Mouse (Mus musculus) stomach, embryonic 16.5 days (tissue): ENCODE data around the gene Rfx7. TPM values are rescaled to one million over a fixed set of nuclear protein-coding genes. Genes with fewer than 3 reads are reported as not detected.

Experiments
- ATAC-seq: fragments of 200-750 bp; cut with Nextera tagmentation; 2 replicates; pipeline ENCODE4 v1.8.0; 2017; ENCODE audit warnings: moderate number of reproducible peaks, moderate TSS enrichment; ENCODE audit not compliant: insufficient read depth, low FRiP score
- H3K27ac ChIP-seq: fragments of 300-500 bp; sonication (generic); 2 replicates; pipeline ENCODE4 v1.5.1; 2014; ENCODE audit warnings: low read length
- H3K27me3 ChIP-seq: fragments of 300-500 bp; sonication (generic); 2 replicates; pipeline ENCODE4 v1.6.1; 2014; ENCODE audit warnings: low read length, control low read depth, mixed read lengths; ENCODE audit not compliant: control insufficient read depth, insufficient read depth
- H3K36me3 ChIP-seq: fragments of 300-500 bp; sonication (generic); 2 replicates; pipeline ENCODE4 v1.6.1; 2014; ENCODE audit warnings: low read length; ENCODE audit not compliant: control insufficient read depth, insufficient read depth
- H3K4me1 ChIP-seq: fragments of 300-500 bp; sonication (generic); 2 replicates; pipeline ENCODE4 v1.6.1; 2014; ENCODE audit warnings: low read length, control low read depth, mixed read lengths; ENCODE audit not compliant: control insufficient read depth, insufficient read depth
- H3K4me2 ChIP-seq: fragments of 300-500 bp; sonication (generic); 2 replicates; pipeline ENCODE4 v1.6.1; 2014; ENCODE audit warnings: low read depth, low read length, mixed read lengths
- H3K4me3 ChIP-seq: fragments of 300-500 bp; sonication (generic); replicated peaks from 2 replicates; pipeline ENCODE4 v1.5.1; 2014; ENCODE audit warnings: mild to moderate bottlenecking, low read length
- H3K9ac ChIP-seq: fragments of 300-500 bp; sonication (generic); 2 replicates; pipeline ENCODE4 v1.6.1; 2014; ENCODE audit warnings: low read length
- H3K9me3 ChIP-seq: fragments of 300-500 bp; sonication (generic); replicated peaks from 2 replicates; pipeline ENCODE4 v1.6.1; 2016; ENCODE audit warnings: low read length, control low read depth; ENCODE audit not compliant: control insufficient read depth
- WGBS: fragments of 180-500 bp; shearing (Covaris S2); extraction: QIAGEN DNeasy Blood & Tissue Kit; methylation state at CpG from one replicate; pipeline ENCODE4 v1.1.7; 2014; 5-methylcytosine and 5-hydroxymethylcytosine counted together
- polyA plus RNA-seq: library from polyadenylated mRNA; unstranded; fragments of >200 nt; fragmentation: Nextera tagmentation; extraction: Ambion mirVana; gene quantifications from 2 replicates; pipeline ENCODE4 v1.2.1, GENCODE M21; 2015

Rfx7 gene
- polyA plus RNA-seq, 1 experiment from 2014 or later: 8.8 TPM

DNA sequence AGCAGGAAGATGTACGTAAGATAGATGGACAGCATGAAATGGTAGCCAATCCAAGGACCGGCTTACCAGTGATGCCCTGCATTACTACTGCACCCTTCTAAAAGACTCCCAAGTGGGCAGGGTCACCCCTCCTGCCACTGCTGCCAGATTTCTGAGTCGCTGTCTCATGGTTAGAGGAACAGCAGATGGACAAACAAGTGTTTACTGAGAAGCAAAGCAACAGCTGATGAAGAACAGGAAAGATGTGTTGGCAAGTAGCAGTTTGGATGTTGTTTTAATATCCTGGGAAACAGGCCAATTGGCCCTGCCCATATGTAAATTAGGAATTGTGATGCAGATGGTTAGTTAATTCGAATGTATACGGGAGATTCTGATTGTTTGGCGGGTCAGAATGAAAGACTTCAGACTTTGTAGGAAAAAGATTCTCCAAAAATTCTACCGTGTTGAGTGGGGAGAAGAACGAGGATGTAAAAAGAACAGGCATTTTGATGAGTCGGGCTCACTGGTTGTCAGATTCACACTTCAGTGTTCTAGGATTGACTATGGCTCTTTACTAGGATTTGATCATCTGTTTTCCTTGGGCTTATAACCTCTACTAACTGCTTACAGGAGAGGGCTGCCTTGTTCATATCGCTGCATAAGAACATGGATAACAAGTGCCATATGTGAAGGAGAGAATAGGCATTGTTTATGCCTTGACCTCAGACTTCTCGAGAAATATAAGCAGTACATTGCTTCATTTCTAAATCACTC is 19.6 kb upstream of the Rfx7 start:
- Histone ChIP-seq H3K27ac (no peak overlapping the region), H3K9ac (no peak overlapping the region), H3K4me2 (no peak overlapping the region), H3K27me3 (no peaks in the 10 kb centered on the region), H3K9me3 (no peaks in the 10 kb centered on the region), H3K4me3 (no peak overlapping the region), H3K36me3 (no peaks in the 10 kb centered on the region), H3K4me1 (no peaks in the 10 kb centered on the region)
- WGBS: 57% methylated on average over 11 of the region's 11 CpGs
- no peak for ATAC-seq

- Histone ChIP-seq H3K36me3 (no peaks in the 10 kb centered on the region), H3K4me1 (no peaks in the 10 kb centered on the region), H3K4me3 (no peak overlapping the region), H3K9ac (no peak overlapping the region), H3K9me3 (no peaks in the 10 kb centered on the region), H3K4me2 (no peak overlapping the region), H3K27ac (no peak overlapping the region), H3K27me3 (no peaks in the 10 kb centered on the region)
- no peak for ATAC-seq
Observed at GRCm38 (mm10) chr9:72515366-72515765, 16.7 kb upstream of the Rfx7 start.

GRCm38 (mm10) chr9:72519246-72519645 is 12.8 kb upstream of the Rfx7 start:
- H3K9me3 ChIP-seq: no peaks in the 10 kb centered on the region
- H3K27ac ChIP-seq: no peak overlapping the region
- H3K27me3 ChIP-seq: no peaks in the 10 kb centered on the region
- H3K9ac ChIP-seq: no peak overlapping the region
- no peaks in the 10 kb centered on the region for H3K36me3 ChIP-seq
- H3K4me2 ChIP-seq: no peak overlapping the region
- no peak overlapping the region for H3K4me3 ChIP-seq
- no peak for ATAC-seq
- no peaks in the 10 kb centered on the region for H3K4me1 ChIP-seq

DNA sequence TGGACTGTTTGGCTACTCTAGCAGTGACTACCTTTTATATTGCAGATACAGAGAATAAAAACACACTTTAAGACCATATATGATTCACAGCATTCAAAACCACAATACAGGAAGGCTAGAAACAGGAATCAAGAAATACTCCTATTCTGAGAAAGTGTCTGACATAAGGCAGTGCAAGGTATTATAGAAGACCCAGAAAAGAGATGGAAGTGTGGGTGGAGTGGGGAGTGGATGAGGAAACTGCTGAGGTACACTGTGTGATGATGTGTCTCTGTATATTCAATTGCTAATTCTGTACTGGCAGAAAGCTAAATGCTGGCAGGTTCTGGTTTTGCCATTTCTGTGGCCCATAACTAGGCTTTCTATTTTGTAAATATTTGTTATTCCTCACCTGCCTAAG is 11.2 kb upstream of the Rfx7 start:
- H3K27me3 ChIP-seq: no peaks in the 10 kb centered on the region
- no peak overlapping the region for H3K9ac ChIP-seq
- no peak for ATAC-seq
- H3K4me3 ChIP-seq: no peak overlapping the region
- H3K4me1 ChIP-seq: no peaks in the 10 kb centered on the region
- H3K4me2 ChIP-seq: no peak overlapping the region
- no peaks in the 10 kb centered on the region for H3K9me3 ChIP-seq
- no peak overlapping the region for H3K27ac ChIP-seq
- H3K36me3 ChIP-seq: no peaks in the 10 kb centered on the region

DNA sequence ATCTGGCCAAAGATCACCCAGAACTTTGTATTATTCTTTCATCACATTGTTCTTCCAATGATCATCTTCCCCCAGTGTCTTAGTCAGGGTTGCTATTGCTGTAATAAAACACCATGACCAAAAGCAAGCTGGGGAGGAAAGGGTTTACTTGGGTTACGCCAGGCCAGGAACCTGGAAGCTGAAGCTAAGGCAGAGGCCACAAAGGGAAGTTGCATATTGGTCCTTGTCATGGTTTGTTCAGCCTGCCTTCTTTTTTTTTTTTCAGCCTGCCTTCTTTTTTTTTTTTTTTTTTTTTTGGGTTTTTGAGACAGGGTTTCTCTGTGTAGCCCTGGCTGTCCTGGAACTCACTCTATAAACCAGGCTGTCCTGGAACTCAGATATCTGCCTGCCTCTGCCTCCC is 5.9 kb upstream of the Rfx7 start:
- WGBS: 76% methylated on average over 1 of the region's 1 CpGs
- Histone ChIP-seq H3K27ac (no peak overlapping the region), H3K4me3 (no peak overlapping the region), H3K9me3 (no peaks in the 10 kb centered on the region), H3K36me3 (no peaks in the 10 kb centered on the region), H3K9ac (no peak overlapping the region), H3K27me3 (no peaks in the 10 kb centered on the region), H3K4me2 (no peak overlapping the region), H3K4me1 (peaks cover 6% of the 10 kb centered on the region)
- ATAC-seq: no peak

DNA sequence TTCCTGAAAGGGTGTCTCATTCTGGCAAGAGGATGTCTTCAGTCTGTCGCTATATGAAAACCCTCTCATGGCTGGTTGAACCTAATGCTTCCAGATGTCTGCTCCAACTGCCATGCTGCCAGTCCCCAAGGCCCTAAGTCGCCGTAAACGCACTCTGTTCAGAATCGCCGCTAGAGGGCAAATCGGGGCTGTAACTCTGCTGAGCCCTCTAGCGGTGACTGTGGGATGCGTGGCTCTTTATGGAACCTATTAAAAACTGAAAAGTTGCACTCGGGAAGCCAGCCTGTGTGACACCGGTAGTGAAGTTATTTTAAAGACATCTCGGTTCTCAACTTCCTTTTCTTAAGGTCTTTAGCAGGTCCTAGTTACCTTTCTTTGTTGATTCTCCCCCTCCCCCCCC is 1.8 kb upstream of the Rfx7 start:
- H3K27ac ChIP-seq: peak overlapping the region; percentile 97
- 1% methylated on average over 12 of the region's 12 CpGs for WGBS
- H3K36me3 ChIP-seq: no peaks in the 10 kb centered on the region
- H3K4me2 ChIP-seq: peak overlapping the region; percentile 73
- H3K4me3 ChIP-seq: no peak overlapping the region
- 0 out of 2 replicates have a peak overlapping the region, but pooled peaks have one; percentile 13 for H3K9ac ChIP-seq
- H3K27me3 ChIP-seq: no peaks in the 10 kb centered on the region
- H3K9me3 ChIP-seq: no peaks in the 10 kb centered on the region
- no peak for ATAC-seq
- peaks cover 8% of the 10 kb centered on the region for H3K4me1 ChIP-seq

DNA sequence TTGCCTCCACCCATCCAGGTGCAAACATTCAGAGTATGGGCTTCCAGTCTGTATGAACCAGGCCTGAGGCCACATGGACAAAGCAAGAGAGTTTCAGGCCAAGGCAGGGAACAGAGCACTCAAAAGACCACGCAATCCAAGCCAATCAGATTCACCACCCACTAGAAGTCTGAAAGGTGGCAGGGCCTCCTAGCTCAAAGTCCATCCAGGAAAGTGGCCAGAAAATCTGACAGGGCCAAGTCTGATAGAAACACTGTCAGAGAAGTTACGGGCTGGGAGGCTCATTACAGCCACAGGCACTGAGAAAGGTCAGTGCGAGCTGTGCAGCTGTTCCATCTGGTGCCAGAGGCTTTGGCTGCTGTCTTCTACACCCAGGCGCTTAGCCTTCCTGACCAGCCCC is 1.2 kb upstream of the Rfx7 start:
- Histone ChIP-seq H3K4me2 (peak overlapping the region; percentile 73), H3K27me3 (no peaks in the 10 kb centered on the region), H3K4me1 (peaks cover 8% of the 10 kb centered on the region), H3K36me3 (no peaks in the 10 kb centered on the region), H3K9ac (peak overlapping the region; percentile 99), H3K27ac (peak overlapping the region; percentile 97), H3K9me3 (no peaks in the 10 kb centered on the region), H3K4me3 (peak overlapping the region; percentile 97)
- ATAC-seq: peak; percentile 26
- 26% methylated on average over 4 of the region's 4 CpGs for WGBS

- peak overlapping the region; percentile 73 for H3K4me2 ChIP-seq
- no peaks in the 10 kb centered on the region for H3K9me3 ChIP-seq
- ATAC-seq: peak; percentile 86
- peak overlapping the region; percentile 99 for H3K9ac ChIP-seq
- no peaks in the 10 kb centered on the region for H3K36me3 ChIP-seq
- peaks cover 8% of the 10 kb centered on the region for H3K4me1 ChIP-seq
- no peaks in the 10 kb centered on the region for H3K27me3 ChIP-seq
- 1% methylated on average over 35 of the region's 35 CpGs for WGBS
- H3K4me3 ChIP-seq: peak overlapping the region; percentile 97
- H3K27ac ChIP-seq: peak overlapping the region; percentile 97
Observed at GRCm38 (mm10) chr9:72531291-72531995, 597 bp upstream of the Rfx7 start.

GRCm38 (mm10) chr9:72532381-72533088 is 495 bp downstream of the Rfx7 start:
- ATAC-seq: peak; percentile 18; the same call in 1 of the 2 replicates
- H3K4me2 ChIP-seq: peak overlapping the region; percentile 73
- H3K9ac ChIP-seq: peak overlapping the region; percentile 99
- peak overlapping the region; percentile 97 for H3K27ac ChIP-seq
- H3K27me3 ChIP-seq: no peaks in the 10 kb centered on the region
- H3K36me3 ChIP-seq: no peaks in the 10 kb centered on the region
- peak overlapping the region; percentile 97 for H3K4me3 ChIP-seq
- no peaks in the 10 kb centered on the region for H3K9me3 ChIP-seq
- peaks cover 8% of the 10 kb centered on the region for H3K4me1 ChIP-seq
- WGBS: under 1% methylated on average over 55 of the region's 55 CpGs
